Mouse (Mus musculus): ENCODE measurements around the gene Chrna4.

The Chrna4 gene

GRCm38 (mm10) chr2:181048252-181048945, 5.1 kb upstream of the Chrna4 start:
- POLR2A ChIA-PET: interaction anchor here in 1 of 4 experiments (1.2 to 2.0 kb wide), 2 partner anchors 9 to 59 kb away, joined by 3 to 7 read pairs; no protein-coding TSS in a partner anchor
- CTCF ChIA-PET: interaction anchor here in 2 of 4 experiments (0.9 to 1.5 kb wide), 3 partner anchors 14 to 520 kb away, joined by 3 read pairs; no protein-coding TSS in a partner anchor

GRCm38 (mm10) chr2:181044001-181044400, 655 bp upstream of the Chrna4 start:
- ChIA-PET CTCF (no interaction called here), POLR2A (interaction anchor here in 2 of 4 experiments (1.0 to 1.5 kb wide), 3 partner anchors 13 to 48 kb away, joined by 3 to 5 read pairs (median 3); no protein-coding TSS in a partner anchor)

- CTCF ChIA-PET: interaction anchor here in 2 of 4 experiments (0.9 to 2.2 kb wide), 5 partner anchors 15 to 364 kb away, joined by 3 to 5 read pairs (median 3); no protein-coding TSS in a partner anchor
Observed at GRCm38 (mm10) chr2:181042376-181042775, 970 bp downstream of the Chrna4 start.

GRCm38 (mm10) chr2:181041941-181042340, 1.4 kb downstream of the Chrna4 start:
- POLR2A ChIA-PET: interaction anchor here in 1 of 4 experiments (1.4 kb wide), 1 partner anchor 122 kb away, joined by 3 read pairs; no protein-coding TSS in a partner anchor
- CTCF ChIA-PET: interaction anchor here in 2 of 4 experiments (0.9 to 2.2 kb wide), 6 partner anchors 16 to 363 kb away, joined by 3 to 5 read pairs (median 3); no protein-coding TSS in a partner anchor

More at GRCm38 (mm10) chr2:181042376-181042775, 970 bp downstream of the Chrna4 start:
- POLR2A ChIA-PET: interaction anchor here in 1 of 4 experiments (1.3 kb wide), 1 partner anchor 137 kb away, joined by 3 read pairs; no protein-coding TSS in a partner anchor

- CTCF ChIA-PET: interaction anchor here in 3 of 4 experiments (0.6 to 1.2 kb wide), 4 partner anchors 9 to 554 kb away, joined by 3 to 12 read pairs (median 4); partner anchors contain the start of gene Nkain4 (in 1 of the 3)
- POLR2A ChIA-PET: interaction anchor here in 2 of 4 experiments (0.6 to 1.4 kb wide), 2 partner anchors 28 to 118 kb away, joined by 3 to 5 read pairs; partner anchors contain the start of gene Ythdf1 (in 1 of the 2)
Observed at GRCm38 (mm10) chr2:181039356-181039680, 4.0 kb downstream of the Chrna4 start.

GRCm38 (mm10) chr2:181038644-181039355, 4.5 kb downstream of the Chrna4 start:
- CTCF ChIA-PET: interaction anchor here in 3 of 4 experiments (0.5 to 1.2 kb wide), 7 partner anchors 9 to 1432 kb away, joined by 3 to 7 read pairs (median 4); no protein-coding TSS in a partner anchor
- POLR2A ChIA-PET: interaction anchor here in 2 of 4 experiments (0.5 to 1.5 kb wide), 4 partner anchors 24 to 118 kb away, joined by 3 to 5 read pairs (median 4); partner anchors contain the start of gene Ythdf1 (in 1 of the 2)

GRCm38 (mm10) chr2:181036561-181036960, 6.8 kb downstream of the Chrna4 start:
- ChIA-PET POLR2A (no interaction called here), CTCF (interaction anchor here in 3 of 4 experiments (0.7 to 1.4 kb wide), 3 partner anchors 23 to 72 kb away, joined by 3 to 4 read pairs (median 3); no protein-coding TSS in a partner anchor)

GRCm38 (mm10) chr2:181035186-181035585, 8.2 kb downstream of the Chrna4 start:
- POLR2A ChIA-PET: interaction anchor here in 1 of 4 experiments (1.0 kb wide), 1 partner anchor 25 kb away, joined by 8 read pairs; no protein-coding TSS in a partner anchor
- CTCF ChIA-PET: interaction anchor here in 1 of 4 experiments (1.4 kb wide), 1 partner anchor 24 kb away, joined by 3 read pairs; no protein-coding TSS in a partner anchor

GRCm38 (mm10) chr2:181033310-181033709, 10.0 kb downstream of the Chrna4 start:
- ChIA-PET CTCF (interaction anchor here in 3 of 4 experiments (1.1 to 1.6 kb wide), 3 partner anchors 15 to 37 kb away, joined by 3 to 4 read pairs (median 4); no protein-coding TSS in a partner anchor), POLR2A (no interaction called here)

GRCm38 (mm10) chr2:181032407-181032806, 10.9 kb downstream of the Chrna4 start:
- CTCF ChIA-PET: interaction anchor here in 3 of 4 experiments (1.3 to 1.6 kb wide), 5 partner anchors 15 to 36 kb away, joined by 3 to 6 read pairs (median 4); no protein-coding TSS in a partner anchor
- POLR2A ChIA-PET: no interaction called here

GRCm38 (mm10) chr2:181031406-181031934, 11.9 kb downstream of the Chrna4 start:
- ChIA-PET POLR2A (interaction anchor here in 1 of 4 experiments (0.6 kb wide), 1 partner anchor 189 kb away, joined by 3 read pairs; no protein-coding TSS in a partner anchor), CTCF (interaction anchor here (0.7 to 1.5 kb wide), 7 partner anchors 16 to 75 kb away, joined by 3 to 6 read pairs (median 3); no protein-coding TSS in a partner anchor)

GRCm38 (mm10) chr2:181008339-181008738, 35.0 kb downstream of the Chrna4 start:
- ChIA-PET CTCF (no interaction called here), POLR2A (interaction anchor here in 1 of 4 experiments (0.6 to 1.0 kb wide), 2 partner anchors 49 to 262 kb away, joined by 3 to 4 read pairs; no protein-coding TSS in a partner anchor)

- ChIA-PET CTCF (interaction anchor here in 3 of 4 experiments (0.6 to 1.5 kb wide), 4 partner anchors 11 to 1538 kb away, joined by 3 to 5 read pairs (median 3); no protein-coding TSS in a partner anchor), POLR2A (interaction anchor here in 1 of 4 experiments (0.6 kb wide), 1 partner anchor 144 kb away, joined by 3 read pairs; no protein-coding TSS in a partner anchor)
Observed at GRCm38 (mm10) chr2:181007054-181007453, 36.3 kb downstream of the Chrna4 start.

- POLR2A ChIA-PET: interaction anchor here in 1 of 4 experiments (0.7 to 1.8 kb wide), 6 partner anchors 9 to 33 kb away, joined by 3 to 10 read pairs (median 4); partner anchors contain the start of gene Col20a1
- CTCF ChIA-PET: interaction anchor here (0.6 to 2.8 kb wide), 28 partner anchors 9 to 523 kb away, joined by 3 to 14 read pairs (median 4); partner anchors contain the start of genes Birc7 (in 1 of the 4), Dnajc5 (in 1 of the 4) and Ppdpf (in 1 of the 4)
Observed at GRCm38 (mm10) chr2:180996905-180997304, 46.4 kb downstream of the Chrna4 start.

GRCm38 (mm10) chr2:180996436-180996835, 46.9 kb downstream of the Chrna4 start:
- ChIA-PET CTCF (interaction anchor here (0.6 to 2.8 kb wide), 39 partner anchors 8 to 723 kb away, joined by 3 to 14 read pairs (median 3); partner anchors contain the start of genes Birc7 (in 1 of the 4), Cables2 (in 1 of the 4), Col20a1 (in 1 of the 4) and Dnajc5 (in 1 of the 4)), POLR2A (interaction anchor here in 2 of 4 experiments (0.7 to 1.8 kb wide), 7 partner anchors 9 to 47 kb away, joined by 3 to 10 read pairs (median 3); partner anchors contain the start of genes Chrna4 (in 1 of the 2) and Col20a1 (in 1 of the 2))

GRCm38 (mm10) chr2:180995457-180995856, 47.9 kb downstream of the Chrna4 start:
- POLR2A ChIA-PET: interaction anchor here in 2 of 4 experiments (1.1 to 1.8 kb wide), 4 partner anchors 8 to 62 kb away, joined by 3 to 10 read pairs (median 4); partner anchors contain the start of gene Col20a1 (in 1 of the 2)
- CTCF ChIA-PET: interaction anchor here (1.0 to 2.8 kb wide), 9 partner anchors 9 to 76 kb away, joined by 3 to 13 read pairs (median 5); partner anchors contain the start of genes Birc7 (in 1 of the 4), Col20a1 (in 1 of the 4) and Nkain4 (in 1 of the 4)

GRCm38 (mm10) chr2:180994360-180994759, 49.0 kb downstream of the Chrna4 start:
- CTCF ChIA-PET: interaction anchor here in 2 of 4 experiments (0.8 to 1.5 kb wide), 2 partner anchors 77 to 1079 kb away, joined by 3 read pairs; no protein-coding TSS in a partner anchor
- POLR2A ChIA-PET: interaction anchor here in 2 of 4 experiments (0.5 to 1.4 kb wide), 2 partner anchors 27 to 101 kb away, joined by 3 read pairs; partner anchors contain the start of gene Arfgap1 (in 1 of the 2)

Measured in embryonic stem cell, embryonic (primary cell).